In genomic region chr12:87380586-87381379, GRCm38 (mm10) we compare ENCODE assay signal across 12 mouse cellular contexts. TPM values are rescaled to one million over a fixed set of nuclear protein-coding genes. Genes with fewer than 3 reads are reported as not detected.
A peak's percentile ranks its signal among the peaks of the same experiment; 100 is the strongest.
DNase-seq lines count a peak whose midpoint lies in the region; ATAC-seq lines count a peak whose summit lies in the region.
"Had no signal": no experiment of that assay in that cellular context is flagged by ENCODE, and none has a peak within 500 bp of the region (broad histone marks: within the 10 kb centered on the region; RNA-seq: fewer than 3 reads in every experiment).

No protein-coding gene starts in this region.

- no peaks in the 10 kb centered on the region for H3K9me3 ChIP-seq in kidney, embryonic 15.5 days (replicated peaks)
- H3K9me3 ChIP-seq: embryonic facial prominence, embryonic 15.5 days had no signal

- peaks cover 5% of the 10 kb centered on the region; the same call in 1 of the 2 replicates for H3K4me1 ChIP-seq in kidney, embryonic 15.5 days

- H3K9ac ChIP-seq in kidney, embryonic 15.5 days, result no peak overlapping the region
- H3K9ac ChIP-seq: embryonic facial prominence, embryonic 15.5 days had no signal

- no peak for ATAC-seq in kidney, embryonic 15.5 days (replicated peaks; ENCODE audit: low FRiP score)
- ATAC-seq in erythroid progenitor cell, adult 5-6 weeks (replicated peaks; ENCODE audit: low FRiP score, poor library complexity, severe bottlenecking), result peak; percentile 46; the same call in 1 of the 2 replicates
- ATAC-seq in megakaryocyte, adult 5-6 weeks (ENCODE audit: poor library complexity, severe bottlenecking), result 0 out of 2 replicates have a peak, but pooled peaks have one; percentile 38

- H3K36me3 ChIP-seq in kidney, embryonic 15.5 days, result no peaks in the 10 kb centered on the region
- H3K36me3 ChIP-seq: embryonic facial prominence, embryonic 15.5 days had no signal

- H3K4me2 ChIP-seq in kidney, embryonic 15.5 days, result no peak overlapping the region
- H3K4me2 ChIP-seq: embryonic facial prominence, embryonic 15.5 days had no signal

- DNase-seq in heart, adult 11 months, result peak; percentile 61
- no peak for DNase-seq in heart, postnatal 14 days
- no peak for DNase-seq in kidney, adult 8-10 months
- DNase-seq in left cerebral cortex, adult 11 months (ENCODE audit: low spot score), result no peak
- no peak for DNase-seq in left cerebral cortex, postnatal 10 days (ENCODE audit: extremely low spot score in 1 of 2, low spot score in 2 of 2)
- DNase-seq: cerebellum, adult 8-10 months; left cerebral cortex, postnatal 4 days; spleen, adult 18-20 months had no signal

- WGBS in kidney, embryonic 15.5 days, result 77% methylated on average over 10 of the region's 10 CpGs

- H3K4me3 ChIP-seq in kidney, embryonic 15.5 days (replicated peaks), result no peak overlapping the region
- H3K4me3 ChIP-seq: embryonic facial prominence, embryonic 15.5 days had no signal

- no peaks in the 10 kb centered on the region for H3K27me3 ChIP-seq in kidney, embryonic 15.5 days
- H3K27me3 ChIP-seq: embryonic facial prominence, embryonic 15.5 days had no signal

- peak overlapping the region; percentile 41; the same call in 1 of the 2 replicates for H3K27ac ChIP-seq in kidney, embryonic 15.5 days
- H3K27ac ChIP-seq: embryonic facial prominence, embryonic 15.5 days had no signal

- intact Hi-C loops in heart, postnatal 14 days (cut with DNase I), result no loop called here
- intact Hi-C loops in left cerebral cortex, postnatal 10 days (cut with DNase I), result no loop called here

RNA-seq across cellular contexts. Expression of gene Sptlc2, which starts 7.4 kb away (rescaled TPM):
- 10 to 100 TPM; 39.4 to 43.5 TPM for total RNA-seq in heart, postnatal 14 days (2021)
- 75.4 and 78.5 TPM in 2 replicates for polyA plus RNA-seq in kidney, embryonic 15.5 days (2015; fragmentation: Nextera tagmentation; extraction: Ambion mirVana)
- total RNA-seq in erythroid progenitor cell, adult 5-6 weeks (2015; ENCODE audit: low replicate concordance), result 33.9 and 45.7 TPM in 2 replicates
- total RNA-seq in erythroid progenitor cell, adult 5-6 weeks (2017; ENCODE audit: low replicate concordance), result 20.4 and 40.2 TPM in 2 replicates
- 210 and 245 TPM in 2 replicates for total RNA-seq in megakaryocyte, adult 5-6 weeks (2015)
- total RNA-seq in megakaryocyte, adult 5-6 weeks (2017), result 168 and 181 TPM in 2 replicates
- total RNA-seq in left cerebral cortex, postnatal 10 days (2021), result 10 to 100 TPM; 61.4 to 64.8 TPM
